Mouse (Mus musculus) MEL (cell line): ENCODE measurements around the gene Galnt6.

Experiments used
- CTCF ChIP-seq, 3 experiments: IDR thresholded peaks in 2 of 3; conservative IDR thresholded peaks in 1 of 3; 2 replicates each; pipeline ENCODE4 v1.5.1; 2011 to 2012; ENCODE audit warnings: low read length in 3 of 3, low read depth in 2 of 3, mild to moderate bottlenecking in 2 of 3, improper control_type of control experiment in 1 of 3, inconsistent platforms in 1 of 3, mixed read lengths in 1 of 3, moderate library complexity in 1 of 3; ENCODE audit not compliant: control insufficient read depth in 1 of 3, insufficient read depth in 1 of 3, poor library complexity in 1 of 3, severe bottlenecking in 1 of 3
- EP300 ChIP-seq, 2 experiments: IDR thresholded peaks; 2 replicates each; pipeline ENCODE4 v1.6.1; 2011; ENCODE audit warnings: improper control_type of control experiment in 2 of 2, low read length in 2 of 2, low read depth in 1 of 2, mild to moderate bottlenecking in 1 of 2
- ETS1 ChIP-seq: IDR thresholded peaks from 2 replicates; pipeline ENCODE4 v1.6.1; 2012; ENCODE audit warnings: low read depth, mild to moderate bottlenecking, inconsistent platforms, low read length, improper control_type of control experiment, moderate library complexity
- GATA1 ChIP-seq: IDR thresholded peaks from 2 replicates; pipeline ENCODE4 v1.6.1; 2011; ENCODE audit warnings: low read depth, low read length, improper control_type of control experiment
- JUND ChIP-seq: IDR thresholded peaks from 2 replicates; pipeline ENCODE4 v1.6.1; 2011; ENCODE audit warnings: low read depth, mild to moderate bottlenecking, improper control_type of control experiment, low read length
- MAX ChIP-seq: IDR thresholded peaks from 2 replicates; pipeline ENCODE4 v1.6.1; 2011; ENCODE audit warnings: low read length, improper control_type of control experiment
- MAZ ChIP-seq: IDR thresholded peaks from 2 replicates; pipeline ENCODE4 v1.6.1; 2012; ENCODE audit warnings: low read depth, mild to moderate bottlenecking, inconsistent platforms, low read length, improper control_type of control experiment
- POLR2A ChIP-seq, 2 experiments: IDR thresholded peaks; 2 replicates each; pipeline ENCODE4 v1.6.1; 2011 to 2012; ENCODE audit warnings: low read length in 2 of 2, mild to moderate bottlenecking in 2 of 2, control low read depth in 1 of 2, improper control_type of control experiment in 1 of 2, low read depth in 1 of 2, moderate library complexity in 1 of 2; ENCODE audit not compliant: control insufficient read depth in 1 of 2, insufficient read depth in 1 of 2, poor library complexity in 1 of 2
- POLR2AphosphoS2 ChIP-seq: IDR thresholded peaks from 2 replicates; pipeline ENCODE4 v1.6.1; 2011; ENCODE audit warnings: low read length, improper control_type of control experiment
- RAD21 ChIP-seq: IDR thresholded peaks from 2 replicates; pipeline ENCODE4 v1.6.1; 2011; ENCODE audit warnings: mild to moderate bottlenecking, low read depth, low read length, improper control_type of control experiment
- SIN3A ChIP-seq: IDR thresholded peaks from 2 replicates; pipeline ENCODE4 v1.6.1; 2012; ENCODE audit warnings: low read length, improper control_type of control experiment, inconsistent platforms
- TCF12 ChIP-seq: IDR thresholded peaks from 2 replicates; pipeline ENCODE4 v1.6.1; 2014; ENCODE audit warnings: low read depth, mild to moderate bottlenecking, inconsistent platforms, low read length, improper control_type of control experiment, moderate library complexity
- USF1 ChIP-seq: IDR thresholded peaks from 2 replicates; pipeline ENCODE4 v1.6.1; 2014; ENCODE audit warnings: low read depth, mild to moderate bottlenecking, inconsistent platforms, low read length, improper control_type of control experiment, moderate library complexity
- USF2 ChIP-seq, 2 experiments: IDR thresholded peaks; 2 replicates each; pipeline ENCODE4 v1.6.1; 2011 to 2012; ENCODE audit warnings: improper control_type of control experiment in 2 of 2, low read length in 2 of 2, borderline replicate concordance in 1 of 2, inconsistent platforms in 1 of 2, low read depth in 1 of 2, mild to moderate bottlenecking in 1 of 2; ENCODE audit not compliant: insufficient read depth in 1 of 2

DNA sequence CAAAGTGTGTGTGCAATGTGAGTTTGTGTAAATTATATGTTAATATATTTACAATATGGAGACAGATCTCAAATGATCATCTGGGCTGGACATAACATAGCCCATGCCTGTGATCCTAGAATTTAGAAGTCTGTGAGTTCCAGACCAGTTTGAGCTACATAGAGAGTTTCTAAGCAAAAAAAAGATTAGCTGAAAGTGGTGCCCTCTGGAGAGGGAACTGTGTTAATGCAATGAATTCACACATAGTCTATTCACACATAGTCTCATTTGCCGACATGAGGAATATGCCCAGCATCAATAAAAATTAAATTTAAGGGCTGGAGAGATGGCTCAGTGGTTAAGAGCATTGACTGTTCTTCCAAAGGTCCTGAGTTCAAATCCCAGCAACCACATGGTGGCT is 52.7 kb downstream of the Galnt6 start:
- no peak for TF ChIP-seq TCF12
- TF ChIP-seq EP300 (IDR thresholded peaks at IDR 0.05; ENCODE audit: low read depth in 1 of 2, low read length in 2 of 2): no peak
- peak in 2 of 3 experiments; percentile 25 to 60; a peak in 3 of 6 replicates for TF ChIP-seq CTCF (IDR thresholded peaks at IDR 0.05 in 2 of 3, conservative IDR thresholded peaks at IDR 0.05 in 1 of 3; ENCODE audit: control insufficient read depth in 1 of 3, insufficient read depth in 1 of 3, low read depth in 2 of 3, low read length in 3 of 3, poor library complexity in 1 of 3, severe bottlenecking in 1 of 3)
- TF ChIP-seq RAD21: peak; percentile 48
- no peak for TF ChIP-seq POLR2A (IDR thresholded peaks at IDR 0.05; ENCODE audit: control insufficient read depth in 1 of 2, insufficient read depth in 1 of 2, low read depth in 1 of 2, low read length in 2 of 2, poor library complexity in 1 of 2)
- no peak for TF ChIP-seq USF1
- TF ChIP-seq POLR2AphosphoS2: no peak
- TF ChIP-seq SIN3A: 0 out of 2 replicates have a peak, but pooled peaks have one; percentile 26
- no peak for TF ChIP-seq GATA1
- no peak for TF ChIP-seq MAX
- no peak for TF ChIP-seq JUND
- TF ChIP-seq ETS1: no peak
- TF ChIP-seq MAZ: no peak
- TF ChIP-seq USF2 (IDR thresholded peaks at IDR 0.05; ENCODE audit: borderline replicate concordance in 1 of 2, insufficient read depth in 1 of 2, low read depth in 1 of 2, low read length in 2 of 2): no peak
